Mouse (Mus musculus) bone marrow, adult 2 months (tissue): ENCODE measurements around the gene Nos1ap. TPM values are rescaled to one million over a fixed set of nuclear protein-coding genes. Genes with fewer than 3 reads are reported as not detected.

Experiments
- H3K27ac ChIP-seq: fragments of 200-500 bp; 2 replicates; pipeline ENCODE4 v1.5.1; 2012; ENCODE audit warnings: low read depth, mild to moderate bottlenecking, control low read depth, inconsistent platforms, low read length; ENCODE audit not compliant: control insufficient read depth, poor library complexity, insufficient read depth
- H3K4me1 ChIP-seq: fragments of 200-500 bp; 2 replicates; pipeline ENCODE4 v1.6.1; 2011; ENCODE audit warnings: low read length; ENCODE audit not compliant: control insufficient read depth, insufficient read depth
- H3K4me3 ChIP-seq: fragments of 200-500 bp; replicated peaks from 2 replicates; pipeline ENCODE3; 2011; ENCODE audit warnings: mild to moderate bottlenecking, low read depth, low read length, control low read depth; ENCODE audit not compliant: control insufficient read depth
- CTCF ChIP-seq: fragments of 200-500 bp; IDR thresholded peaks from 2 replicates; pipeline ENCODE4 v1.5.1; 2011; ENCODE audit warnings: low read length, control low read depth; ENCODE audit not compliant: control insufficient read depth, insufficient read depth
- POLR2A ChIP-seq: fragments of 200-500 bp; IDR thresholded peaks from 2 replicates; pipeline ENCODE4 v1.6.1; 2011; ENCODE audit warnings: low read depth, mild to moderate bottlenecking, control low read depth, low read length, borderline replicate concordance; ENCODE audit not compliant: control insufficient read depth
- WGBS: fragments of 180-500 bp; shearing (Covaris S2); methylation state at CpG from one replicate; pipeline ENCODE4 v1.1.7; 2018; 5-methylcytosine and 5-hydroxymethylcytosine counted together
- polyA plus RNA-seq: library from polyadenylated mRNA; stranded (reverse); fragments of >200 nt; gene quantifications from 2 replicates; pipeline ENCODE4 v1.2.4, GENCODE M21; 2011; ENCODE audit warnings: low replicate concordance; ENCODE audit not compliant: missing spikeins, insufficient read depth, insufficient read length

Nos1ap gene
- 34.3 and 68.3 TPM in 2 replicates for polyA plus RNA-seq

DNA sequence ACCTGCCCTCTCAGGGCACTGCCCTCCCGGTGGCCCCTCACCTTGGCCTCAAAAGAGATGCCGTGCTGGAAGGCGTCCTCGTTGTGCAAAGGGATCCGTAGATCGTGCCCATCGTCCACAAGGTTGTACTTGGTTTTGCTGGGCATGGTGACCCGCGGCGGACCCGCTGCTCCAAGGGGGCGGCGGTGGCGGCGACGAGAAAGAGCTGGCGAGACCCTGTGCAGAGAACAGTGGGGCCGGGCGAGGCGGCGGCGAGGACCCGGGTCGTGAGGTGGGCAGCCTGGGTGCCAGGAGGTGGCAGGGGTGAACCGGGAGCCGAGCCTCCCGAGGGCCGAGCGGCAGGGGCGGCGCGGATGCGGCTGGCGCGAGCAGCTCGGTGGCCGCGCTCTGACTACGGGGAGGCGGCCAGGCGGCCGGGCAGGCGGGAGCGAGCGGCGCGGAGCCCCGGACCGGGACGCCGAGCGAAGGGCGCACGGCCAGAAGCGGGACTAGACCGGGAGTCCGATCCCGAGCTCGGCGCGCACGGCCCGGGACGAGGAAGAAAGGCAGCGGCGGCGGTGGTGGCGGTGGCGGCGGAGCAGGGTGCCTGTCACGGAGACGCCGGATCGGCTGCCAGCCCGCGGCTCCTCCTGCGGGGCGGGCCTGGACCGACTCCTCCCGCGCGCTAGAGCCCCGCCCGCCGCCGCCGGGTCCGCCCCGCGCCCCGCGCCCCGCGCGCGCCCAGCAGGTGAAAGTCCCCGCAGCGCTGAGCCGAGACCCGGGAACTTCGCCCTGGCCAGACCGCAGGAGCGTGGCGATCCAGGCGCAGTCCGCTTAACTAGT lies at the start of gene Nos1ap:
Nos1ap (minus strand) TSS at position 643 of the 822 bp plus-strand sequence.
- TF ChIP-seq POLR2A: peak; percentile 1; the same call in 1 of the 2 replicates
- TF ChIP-seq CTCF: no peak
- Histone ChIP-seq H3K4me1 (no peaks in the 10 kb centered on the region), H3K27ac (peak within 1 kb of the TSS; percentile 80; the same call in 1 of the 2 replicates), H3K4me3 (peak within 1 kb of the TSS; percentile 100)
- under 1% methylated on average over 106 of the region's 106 CpGs for WGBS

DNA sequence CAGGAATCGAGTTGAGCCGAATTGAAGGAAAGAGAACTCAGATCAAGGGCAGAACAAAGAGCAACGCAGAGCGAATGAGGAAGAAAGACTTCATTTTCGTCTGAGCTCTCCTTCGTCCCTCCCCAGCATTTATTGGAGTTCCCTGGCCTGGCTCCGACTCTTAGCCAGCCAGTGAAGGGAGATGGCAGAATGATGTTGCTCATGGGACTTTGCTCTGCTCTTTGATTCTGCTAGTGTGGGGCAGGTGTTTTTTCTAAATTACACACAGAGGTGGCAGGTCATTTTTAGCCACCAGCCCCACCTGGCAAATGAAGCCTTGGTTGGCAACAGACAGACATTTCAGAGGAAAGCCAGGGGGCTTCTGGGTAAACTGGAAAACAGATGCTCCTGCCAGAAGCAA lies 49.3 kb upstream of the Nos1ap start:
- Histone ChIP-seq H3K27ac (no peak overlapping the region), H3K4me3 (no peak overlapping the region), H3K4me1 (peaks cover 2% of the 10 kb centered on the region)
- no peak for TF ChIP-seq POLR2A
- TF ChIP-seq CTCF: no peak
- 75% methylated on average over 7 of the region's 7 CpGs for WGBS

DNA sequence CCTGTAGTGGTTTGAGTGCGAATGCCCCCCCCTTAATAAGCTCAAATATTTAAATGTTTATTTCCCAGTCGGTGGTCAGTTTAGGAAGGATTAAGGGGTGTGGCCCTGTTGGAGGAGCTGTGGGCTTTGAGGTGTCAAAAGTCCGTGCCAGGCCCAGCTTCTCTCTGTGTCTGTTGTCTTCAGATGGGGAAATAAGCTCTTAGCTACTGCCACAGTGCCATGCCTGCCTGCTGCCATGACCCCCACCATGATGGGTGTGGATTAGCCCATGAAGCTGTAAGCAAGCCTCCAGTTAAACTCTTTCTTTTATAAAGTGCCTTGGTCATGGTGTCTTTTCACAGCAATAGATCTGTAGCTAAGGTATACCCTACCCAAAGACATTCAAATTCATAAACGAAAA lies 43.2 kb upstream of the Nos1ap start:
- H3K27ac ChIP-seq: no peak overlapping the region
- TF ChIP-seq POLR2A: no peak
- no peak for TF ChIP-seq CTCF
- no peaks in the 10 kb centered on the region for H3K4me1 ChIP-seq
- H3K4me3 ChIP-seq: no peak overlapping the region
- 68% methylated on average over 4 of the region's 4 CpGs for WGBS

DNA sequence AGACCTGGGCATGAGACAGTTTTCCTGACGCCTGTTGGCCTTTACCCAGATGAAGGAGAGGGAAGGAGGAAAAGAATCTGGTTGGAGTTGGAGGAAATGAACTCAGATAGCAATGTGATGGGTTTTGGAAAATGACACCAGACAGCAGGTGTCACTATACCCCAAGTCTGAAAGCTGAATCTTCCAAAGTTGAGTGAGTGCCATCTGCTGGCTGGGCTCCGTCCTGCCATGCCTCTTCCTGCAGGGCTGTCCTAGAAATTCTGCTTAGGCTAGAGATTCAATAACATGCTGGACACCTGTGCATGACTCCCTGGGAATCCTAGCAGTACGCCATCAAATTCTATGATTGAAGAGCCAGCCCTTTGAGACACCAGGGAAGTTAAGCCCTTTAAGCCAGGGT lies 42.7 kb upstream of the Nos1ap start:
- Histone ChIP-seq H3K4me1 (no peaks in the 10 kb centered on the region), H3K4me3 (no peak overlapping the region), H3K27ac (no peak overlapping the region)
- 19% methylated on average over 3 of the region's 3 CpGs for WGBS
- TF ChIP-seq CTCF (peak; percentile 99), POLR2A (no peak)

DNA sequence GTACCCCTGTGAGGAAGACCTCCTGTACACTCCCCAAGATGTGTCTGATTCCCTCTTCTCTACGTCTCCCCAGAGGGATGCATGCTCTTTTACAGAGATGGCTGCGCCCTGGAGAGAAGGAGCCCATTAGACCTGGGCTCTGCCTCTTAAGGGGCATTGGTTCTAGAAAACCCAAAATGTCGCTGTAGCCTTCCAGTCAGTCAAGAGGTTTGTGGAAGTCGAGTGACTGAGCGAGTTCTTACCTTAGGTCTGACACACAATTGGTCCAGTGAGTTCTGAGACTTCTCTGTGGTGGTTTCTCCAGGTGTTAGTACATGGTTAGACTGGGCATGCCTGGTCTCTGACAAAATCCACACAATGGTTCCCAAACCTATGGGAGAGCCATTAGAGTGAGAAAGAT lies 41.9 kb upstream of the Nos1ap start:
- Histone ChIP-seq H3K4me1 (no peaks in the 10 kb centered on the region), H3K4me3 (no peak overlapping the region), H3K27ac (no peak overlapping the region)
- TF ChIP-seq CTCF: no peak
- no peak for TF ChIP-seq POLR2A
- 86% methylated on average over 5 of the region's 5 CpGs for WGBS

DNA sequence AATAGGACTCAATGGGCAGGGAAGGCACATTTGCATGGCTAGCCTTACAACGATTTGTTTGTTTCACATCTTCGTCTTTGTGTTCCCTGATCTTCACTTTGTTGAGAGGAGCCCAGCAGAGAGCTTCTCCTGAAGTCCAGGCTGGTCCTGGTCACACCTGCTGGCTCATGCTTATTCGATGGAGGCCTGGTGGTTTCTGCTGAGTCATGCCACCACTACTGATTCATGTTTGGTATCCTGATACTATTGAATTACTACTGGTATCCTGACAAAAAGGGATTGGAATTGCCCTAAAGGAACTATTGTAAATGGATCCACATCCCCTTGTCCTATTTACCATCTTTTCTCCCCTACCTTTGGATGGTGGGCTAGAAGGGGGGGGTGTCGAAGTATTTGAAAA lies 40.8 kb upstream of the Nos1ap start:
- Histone ChIP-seq H3K4me1 (no peaks in the 10 kb centered on the region), H3K27ac (no peak overlapping the region), H3K4me3 (no peak overlapping the region)
- TF ChIP-seq CTCF (no peak), POLR2A (no peak)
- 70% methylated on average over 4 of the region's 4 CpGs for WGBS

DNA sequence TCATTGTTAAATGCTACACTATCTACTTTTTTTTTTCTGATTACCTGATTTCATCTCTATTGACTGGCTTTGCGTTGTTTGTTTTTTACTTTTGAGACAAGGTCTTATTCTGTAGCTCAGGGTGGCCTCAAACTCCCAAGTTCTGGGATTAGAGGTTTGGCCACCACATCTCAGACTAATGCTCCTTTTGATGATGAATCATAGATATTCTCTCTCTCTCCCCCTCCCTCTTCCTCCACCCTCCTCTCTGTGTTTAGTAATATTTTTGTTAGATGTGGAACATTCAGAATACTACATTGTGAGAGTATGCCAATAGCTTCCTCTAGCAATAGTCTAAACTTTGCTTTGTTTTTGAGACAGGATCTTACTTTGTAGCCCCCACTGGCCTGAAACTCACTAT lies 33.8 kb upstream of the Nos1ap start:
- H3K27ac ChIP-seq: peak overlapping the region; percentile 65; the same call in 1 of the 2 replicates
- 83% methylated on average over 1 of the region's 1 CpGs for WGBS

DNA sequence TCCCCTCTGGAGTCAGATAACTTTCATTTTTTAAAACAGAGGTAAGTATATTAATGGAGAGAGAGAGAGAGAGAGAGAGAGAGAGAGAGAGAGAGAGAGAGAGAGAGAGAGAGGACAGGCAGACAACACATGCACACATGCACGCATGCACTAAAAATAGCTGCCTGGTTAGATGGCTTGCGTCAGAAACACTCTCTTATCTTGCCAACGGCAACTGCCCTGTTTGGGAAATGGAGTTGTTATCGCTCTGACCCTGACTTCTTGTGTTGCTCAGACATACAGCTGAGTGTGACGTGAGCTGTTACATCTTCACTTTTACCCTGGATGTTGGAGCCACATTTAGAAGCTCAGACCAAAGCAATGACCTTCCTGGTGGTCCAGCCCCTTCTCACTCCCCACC lies 33.3 kb upstream of the Nos1ap start:
- peak overlapping the region; percentile 65 for H3K27ac ChIP-seq
- 2% methylated on average over 5 of the region's 5 CpGs for WGBS
- H3K4me1 ChIP-seq: no peaks in the 10 kb centered on the region; the same call in 1 of the 2 replicates
- TF ChIP-seq POLR2A (0 out of 2 replicates have a peak, but pooled peaks have one; percentile 12), CTCF (no peak)
- no peak overlapping the region for H3K4me3 ChIP-seq

More for the DNA sequence above, 33.8 kb upstream of the Nos1ap start:
- TF ChIP-seq CTCF (no peak), POLR2A (no peak)
- H3K4me1 ChIP-seq: no peaks in the 10 kb centered on the region; the same call in 1 of the 2 replicates
- no peak overlapping the region for H3K4me3 ChIP-seq
